Mouse (Mus musculus): Measurements from ENCODE around the gene S100a11.
"Not testable (repeated sequence)": the region's sequence is repeated elsewhere in the genome, so short reads cannot be mapped to it uniquely, and the experiment has no call there.

Gene S100a11

GRCm38 (mm10) chr3:93520330-93521193 is at the start of gene S100a11:
Gene S100a11 (plus strand): TSS chr3:93520488.
- peak; percentile 30 to 45 for DNase-seq

GRCm38 (mm10) chr3:93480053-93480452 is 40.2 kb upstream of the S100a11 start:
- DNase-seq: no peak

GRCm38 (mm10) chr3:93481982-93482616 is 38.2 kb upstream of the S100a11 start:
- DNase-seq: no peak

GRCm38 (mm10) chr3:93485611-93486010 is 34.7 kb upstream of the S100a11 start:
- no peak for DNase-seq

GRCm38 (mm10) chr3:93488541-93488940 is 31.7 kb upstream of the S100a11 start:
- peak; percentile 28 to 30 for DNase-seq

GRCm38 (mm10) chr3:93492176-93492575 is 28.1 kb upstream of the S100a11 start:
- DNase-seq: no peak

GRCm38 (mm10) chr3:93493992-93494391 is 26.3 kb upstream of the S100a11 start:
- peak; percentile 59 to 64 for DNase-seq

- DNase-seq: not testable (repeated sequence)
These were observed 25.5 kb upstream of the S100a11 start for GRCm38 (mm10) chr3:93494774-93495173.

- DNase-seq: peak; percentile 34 to 38
These were observed 23.2 kb upstream of the S100a11 start for GRCm38 (mm10) chr3:93497131-93497530.

GRCm38 (mm10) chr3:93499129-93499528 is 21.2 kb upstream of the S100a11 start:
- no peak for DNase-seq

- no peak for DNase-seq
These were observed 15.6 kb upstream of the S100a11 start for GRCm38 (mm10) chr3:93504536-93505189.

GRCm38 (mm10) chr3:93505960-93506863 is 14.1 kb upstream of the S100a11 start:
- peak; percentile 39 to 41 for DNase-seq

GRCm38 (mm10) chr3:93506881-93507325 is 13.4 kb upstream of the S100a11 start:
- no peak for DNase-seq

- no peak for DNase-seq
These were observed 11.0 kb upstream of the S100a11 start for GRCm38 (mm10) chr3:93509301-93509700.

GRCm38 (mm10) chr3:93511036-93511435 is 9.3 kb upstream of the S100a11 start:
- no peak for DNase-seq

- DNase-seq: no peak
These were observed 8.5 kb upstream of the S100a11 start for GRCm38 (mm10) chr3:93511801-93512200.

- no peak for DNase-seq
These were observed 7.7 kb upstream of the S100a11 start for GRCm38 (mm10) chr3:93512386-93513101.

GRCm38 (mm10) chr3:93514628-93515027 is 5.7 kb upstream of the S100a11 start:
- DNase-seq: no peak

- DNase-seq: no peak
These were observed 2.9 kb upstream of the S100a11 start for GRCm38 (mm10) chr3:93517343-93517742.

GRCm38 (mm10) chr3:93519856-93520329 is 395 bp upstream of the S100a11 start:
- DNase-seq: peak in 1 of 2 experiments; percentile 23

- no peak for DNase-seq
These were observed 1.3 kb downstream of the S100a11 start for GRCm38 (mm10) chr3:93521462-93522057.
